Mouse (Mus musculus) lung, postnatal 0 days (tissue): ENCODE measurements around the gene D130043K22Rik.

Experiments
- CTCF ChIP-seq: IDR thresholded peaks from 2 replicates; pipeline ENCODE4 v1.5.1; 2016; ENCODE audit warnings: antibody characterized with exemption, mild to moderate bottlenecking
- EP300 ChIP-seq: IDR thresholded peaks from 2 replicates; pipeline ENCODE4 v1.6.1; 2016; ENCODE audit warnings: antibody characterized with exemption, mild to moderate bottlenecking, control low read depth

DNA sequence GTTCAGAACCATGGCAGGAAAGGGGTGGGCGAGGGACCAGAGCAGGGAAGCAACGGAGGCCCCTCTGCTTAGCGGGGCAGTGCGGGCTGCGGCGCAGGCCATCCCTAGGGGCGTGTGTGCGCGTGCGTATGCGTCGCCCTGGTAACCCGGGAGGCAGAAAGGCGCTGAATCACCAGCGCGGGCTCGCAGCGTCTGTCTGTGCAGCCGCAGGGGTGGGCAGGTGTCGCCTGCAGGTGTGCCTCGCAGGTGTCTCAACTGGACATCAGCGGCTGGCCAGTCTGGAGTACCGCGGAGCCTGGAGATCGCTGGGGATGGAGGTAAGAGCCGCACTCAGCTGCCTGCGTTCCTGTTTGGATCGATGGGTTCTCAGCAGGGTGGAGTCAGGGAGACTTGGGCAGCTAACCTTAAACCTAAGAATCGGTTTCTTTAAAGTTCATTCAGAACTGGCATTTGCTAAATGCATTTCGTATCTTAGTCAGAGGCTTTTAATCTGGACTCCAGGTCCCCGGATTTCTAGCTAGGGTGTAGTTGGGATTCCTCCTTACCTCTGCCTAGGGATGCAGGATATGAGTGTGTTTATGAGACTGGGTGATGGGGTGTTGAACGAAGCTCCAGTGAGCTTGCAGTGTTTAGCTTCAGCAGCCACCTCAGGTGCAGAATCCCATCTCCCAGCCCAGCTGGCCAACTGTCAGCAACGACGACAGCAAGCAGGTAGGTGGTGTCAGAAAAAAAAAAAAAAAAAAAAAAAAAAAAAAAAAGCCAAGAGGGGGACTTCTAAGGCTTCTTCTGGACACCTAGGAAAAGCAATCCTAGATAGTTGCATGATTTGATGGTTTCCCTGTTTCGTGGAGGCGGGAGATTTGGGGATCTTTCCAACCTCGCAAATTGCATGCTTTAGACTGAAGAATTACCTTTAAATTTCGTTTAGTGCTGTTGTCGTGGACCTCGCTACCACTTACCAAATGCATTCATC, at the start of gene D130043K22Rik:
- no peak for TF ChIP-seq CTCF
- no peak for TF ChIP-seq EP300
